Mouse (Mus musculus) kidney, adult 2 months (tissue): ENCODE data around the gene Plcb1. TPM values are rescaled to one million over a fixed set of nuclear protein-coding genes. Genes with fewer than 3 reads are reported as not detected.
A peak's percentile ranks its signal among the peaks of the same experiment; 100 is the strongest.

ENCODE experiments used
- DNase-seq: peaks from one replicate; pipeline ENCODE4 v3.0.0; 2021
- H3K27ac ChIP-seq: fragments of 200-500 bp; 2 replicates; pipeline ENCODE4 v1.5.1; 2012; ENCODE audit warnings: low read depth, low read length, control low read depth, inconsistent platforms; ENCODE audit not compliant: insufficient read depth
- H3K27me3 ChIP-seq: fragments of 200-500 bp; replicated peaks from 2 replicates; pipeline ENCODE4 v1.6.1; 2012; ENCODE audit warnings: mild to moderate bottlenecking, moderate library complexity, low read length, inconsistent platforms; ENCODE audit not compliant: control insufficient read depth, insufficient read depth
- H3K36me3 ChIP-seq: fragments of 200-500 bp; 2 replicates; pipeline ENCODE4 v1.6.1; 2012; ENCODE audit warnings: mild to moderate bottlenecking, moderate library complexity, low read length, inconsistent platforms; ENCODE audit not compliant: control insufficient read depth, insufficient read depth
- H3K4me1 ChIP-seq: fragments of 200-500 bp; 2 replicates; pipeline ENCODE4 v1.6.1; 2011; ENCODE audit warnings: low read length; ENCODE audit not compliant: control insufficient read depth, insufficient read depth
- H3K4me3 ChIP-seq: fragments of 200-500 bp; 2 replicates; pipeline ENCODE4 v1.5.1; 2011; ENCODE audit warnings: mild to moderate bottlenecking, low read depth, low read length, control low read depth; ENCODE audit not compliant: insufficient read depth
- CTCF ChIP-seq: fragments of 200-500 bp; conservative IDR thresholded peaks from 2 replicates; pipeline ENCODE4 v1.5.1; 2011; ENCODE audit warnings: low read depth, mild to moderate bottlenecking, control low read depth, low read length, moderate library complexity, mixed read lengths; ENCODE audit not compliant: insufficient read depth, insufficient read length
- POLR2A ChIP-seq: fragments of 200-500 bp; IDR thresholded peaks from one replicate; pipeline ENCODE4 v1.6.1; 2011; ENCODE audit warnings: low read depth, low read length, control low read depth
- WGBS: fragments of 180-500 bp; shearing (Covaris S2); methylation state at CpG from one replicate; pipeline ENCODE4 v1.1.7; 2018; 5-methylcytosine and 5-hydroxymethylcytosine counted together
- polyA plus RNA-seq: library from polyadenylated mRNA; depleted of rRNA; stranded (reverse); fragments of >200 nt; gene quantifications from 2 replicates; pipeline ENCODE4 v1.2.3, GENCODE M21; 2012

Plcb1 gene
- polyA plus RNA-seq, 1 experiment: 5.0 TPM

DNA sequence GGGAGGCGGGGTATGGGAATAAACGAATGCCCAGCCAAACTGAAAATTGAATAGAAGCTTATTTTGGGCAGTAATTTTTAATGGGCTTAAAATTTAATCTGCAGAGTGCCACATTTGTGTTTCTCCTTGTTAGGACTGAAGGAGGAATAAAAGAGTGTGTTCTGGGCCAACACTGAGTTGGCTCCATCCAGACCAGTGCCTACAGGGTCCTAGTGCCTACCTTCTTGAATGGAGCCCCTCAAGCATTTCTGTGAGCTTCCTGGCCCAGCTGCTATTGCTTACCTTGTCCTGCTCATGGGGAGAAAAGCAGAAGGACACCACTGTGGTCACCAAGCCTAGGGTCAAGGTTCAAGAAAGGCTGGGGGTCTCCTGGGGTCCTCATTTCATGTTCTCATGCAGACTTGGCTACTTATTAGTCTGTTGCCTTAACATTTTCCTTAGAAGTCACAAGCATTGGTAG, 128.3 kb downstream of the Plcb1 start:
- Histone ChIP-seq H3K4me1 (peaks cover 26% of the 10 kb centered on the region), H3K4me3 (no peak overlapping the region), H3K27me3 (no peaks in the 10 kb centered on the region), H3K27ac (peak overlapping the region; percentile 51), H3K36me3 (no peaks in the 10 kb centered on the region)
- 40% methylated on average over 2 of the region's 2 CpGs for WGBS
- no peak for TF ChIP-seq POLR2A
- TF ChIP-seq CTCF: no peak
- peak; percentile 74 for DNase-seq

DNA sequence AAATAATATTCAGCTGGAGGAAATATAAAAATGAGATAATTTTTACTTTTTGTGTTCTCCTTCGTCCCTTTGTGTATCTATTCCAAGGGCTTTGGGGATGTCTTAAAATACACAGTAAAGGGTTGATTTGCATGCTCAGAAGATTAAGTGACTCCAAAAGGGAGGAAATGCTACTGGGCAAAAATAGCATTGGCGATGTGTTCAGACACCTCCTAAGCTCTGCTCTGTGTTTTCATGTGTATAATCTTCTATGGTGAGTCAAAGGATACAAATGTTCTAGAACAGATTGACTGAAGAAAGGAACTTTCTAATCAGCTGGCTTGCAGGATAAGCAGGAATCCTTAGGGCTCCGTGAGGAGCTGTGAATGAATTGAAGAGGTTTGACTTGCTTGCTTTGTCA, 129.2 kb downstream of the Plcb1 start:
- Histone ChIP-seq H3K27me3 (no peaks in the 10 kb centered on the region), H3K4me3 (no peak overlapping the region), H3K27ac (no peak overlapping the region), H3K36me3 (no peaks in the 10 kb centered on the region), H3K4me1 (peaks cover 26% of the 10 kb centered on the region)
- TF ChIP-seq CTCF (no peak), POLR2A (no peak)
- no peak for DNase-seq
- 76% methylated on average over 3 of the region's 3 CpGs for WGBS

DNA sequence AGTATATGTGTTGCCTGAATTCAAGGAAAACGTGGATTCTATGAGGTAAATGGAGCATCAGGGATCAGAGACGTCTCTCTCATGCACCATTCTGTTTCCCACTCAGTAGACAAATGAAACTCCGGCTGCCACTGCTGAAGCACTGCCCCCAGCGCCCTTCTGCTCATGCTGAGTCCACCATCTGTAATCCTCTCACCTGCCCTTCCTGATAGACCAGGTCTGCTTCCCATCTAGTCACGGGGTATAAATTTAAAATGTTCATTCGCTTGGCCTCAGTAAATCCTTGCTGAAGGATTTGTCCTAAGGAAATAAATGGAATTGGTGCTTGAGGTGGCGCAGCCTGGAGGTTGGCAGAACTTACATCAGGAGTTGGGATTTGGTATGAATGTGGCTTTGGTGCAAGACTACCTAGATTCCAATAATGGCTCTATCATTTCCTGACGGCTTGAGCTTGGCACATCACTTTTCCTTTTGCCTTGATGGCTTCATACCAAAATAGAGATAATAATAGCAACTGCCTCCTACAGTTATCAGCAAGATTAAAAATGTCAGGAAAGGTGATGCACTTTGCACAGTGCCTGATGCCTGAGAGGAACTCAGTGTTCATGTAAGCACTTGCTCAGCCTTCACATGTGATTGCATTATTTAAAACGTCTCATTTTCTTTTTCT, 134.9 kb downstream of the Plcb1 start:
- WGBS: 84% methylated on average over 9 of the region's 9 CpGs
- Histone ChIP-seq H3K27me3 (no peaks in the 10 kb centered on the region; the same call in 1 of the 2 replicates), H3K27ac (no peak overlapping the region), H3K36me3 (no peaks in the 10 kb centered on the region), H3K4me3 (no peak overlapping the region), H3K4me1 (peaks cover 9% of the 10 kb centered on the region; the same call in 1 of the 2 replicates)
- no peak for DNase-seq
- TF ChIP-seq POLR2A (no peak), CTCF (no peak)

DNA sequence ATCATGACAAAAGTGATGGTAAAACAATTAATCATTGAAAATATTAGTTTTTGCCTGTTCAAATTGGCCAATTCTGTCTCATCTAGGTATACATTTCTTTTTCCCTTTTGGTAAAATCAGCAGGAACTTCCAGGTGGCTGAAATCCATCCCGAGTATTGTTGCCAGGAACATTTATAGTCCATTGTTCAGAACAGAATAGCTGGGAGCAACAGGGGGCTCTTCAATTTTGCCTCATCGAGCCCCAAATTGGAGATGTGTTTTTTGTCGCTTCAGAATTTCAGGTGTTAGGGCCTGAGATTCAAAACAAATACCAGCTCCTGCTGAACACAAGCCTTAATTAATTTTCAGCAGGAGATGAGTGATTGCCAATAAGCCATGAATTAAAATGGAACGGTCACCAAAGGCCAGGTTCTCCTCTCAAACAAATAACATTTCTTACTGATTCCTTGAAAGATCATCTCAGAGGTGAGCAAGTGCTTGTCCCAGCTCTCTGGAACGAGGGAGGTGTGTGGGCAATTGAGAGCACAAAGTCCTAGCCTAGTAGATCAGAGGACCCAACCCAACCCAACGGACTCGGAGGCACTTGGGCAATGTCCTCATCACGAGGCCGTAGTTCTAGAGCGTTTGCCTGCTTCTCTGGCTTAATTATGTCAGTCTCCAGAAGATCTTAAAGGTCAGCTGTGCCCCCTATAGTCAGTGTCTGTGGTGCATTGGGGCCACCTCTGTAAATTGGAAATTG, 136.9 kb downstream of the Plcb1 start:
- no peak overlapping the region for H3K4me3 ChIP-seq
- DNase-seq: peak; percentile 80
- H3K4me1 ChIP-seq: peaks cover 19% of the 10 kb centered on the region
- H3K27ac ChIP-seq: 0 out of 2 replicates have a peak overlapping the region, but pooled peaks have one; percentile 18
- no peaks in the 10 kb centered on the region for H3K36me3 ChIP-seq
- WGBS: 71% methylated on average over 10 of the region's 10 CpGs
- TF ChIP-seq POLR2A: no peak
- TF ChIP-seq CTCF: no peak
- H3K27me3 ChIP-seq: no peaks in the 10 kb centered on the region; the same call in 1 of the 2 replicates

DNA sequence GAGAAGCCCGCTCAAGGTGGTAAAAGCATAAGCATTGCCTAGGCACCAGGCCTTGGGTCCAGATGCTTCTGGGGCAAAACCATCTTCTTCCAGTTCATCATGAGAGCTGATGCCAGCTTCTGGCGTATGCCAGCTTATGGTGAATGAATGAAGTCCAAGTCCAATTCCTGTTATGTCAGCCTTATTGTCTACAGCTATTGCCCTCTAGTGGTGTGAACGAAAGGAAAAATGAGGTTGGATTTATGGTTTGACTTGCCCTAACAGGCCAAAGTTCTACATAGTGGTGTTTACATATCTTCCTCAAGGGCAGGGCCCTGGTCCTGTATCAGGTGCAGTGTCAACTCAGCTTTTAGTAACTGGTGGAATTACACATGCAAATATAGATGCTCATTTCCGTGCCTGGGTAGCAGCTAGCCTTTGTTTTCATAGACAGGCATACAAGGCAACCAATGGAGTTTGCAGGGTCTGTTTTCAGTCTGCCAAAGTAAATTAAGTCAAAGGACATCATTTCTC, 138.3 kb downstream of the Plcb1 start:
- Histone ChIP-seq H3K27me3 (no peaks in the 10 kb centered on the region; the same call in 1 of the 2 replicates), H3K36me3 (no peaks in the 10 kb centered on the region), H3K4me3 (no peak overlapping the region), H3K4me1 (peaks cover 19% of the 10 kb centered on the region), H3K27ac (no peak overlapping the region; the same call in none of the 2 replicates)
- no peak for TF ChIP-seq POLR2A
- TF ChIP-seq CTCF: no peak
- WGBS: 92% methylated on average over 4 of the region's 4 CpGs
- no peak for DNase-seq

DNA sequence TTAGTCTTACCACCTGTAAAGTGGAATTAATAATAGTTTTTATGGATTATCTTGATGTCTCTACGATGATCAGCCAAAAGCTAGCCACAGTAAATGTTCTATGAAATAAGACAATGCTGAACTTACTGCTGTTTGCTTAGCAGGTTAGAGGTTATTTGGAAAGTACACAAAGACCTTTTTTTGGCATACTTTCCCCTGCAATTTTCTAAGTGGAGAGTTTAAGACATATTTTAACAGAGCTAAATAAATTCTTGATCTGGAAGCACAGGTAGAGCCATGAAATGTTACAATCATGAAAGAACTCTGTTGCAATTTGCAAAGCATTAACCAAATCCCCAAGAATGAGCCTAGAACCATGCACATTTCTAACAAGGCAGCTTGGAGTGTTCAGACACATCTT, 140.4 kb downstream of the Plcb1 start:
- DNase-seq: peak; percentile 40
- peak overlapping the region; percentile 95 for H3K27ac ChIP-seq

DNA sequence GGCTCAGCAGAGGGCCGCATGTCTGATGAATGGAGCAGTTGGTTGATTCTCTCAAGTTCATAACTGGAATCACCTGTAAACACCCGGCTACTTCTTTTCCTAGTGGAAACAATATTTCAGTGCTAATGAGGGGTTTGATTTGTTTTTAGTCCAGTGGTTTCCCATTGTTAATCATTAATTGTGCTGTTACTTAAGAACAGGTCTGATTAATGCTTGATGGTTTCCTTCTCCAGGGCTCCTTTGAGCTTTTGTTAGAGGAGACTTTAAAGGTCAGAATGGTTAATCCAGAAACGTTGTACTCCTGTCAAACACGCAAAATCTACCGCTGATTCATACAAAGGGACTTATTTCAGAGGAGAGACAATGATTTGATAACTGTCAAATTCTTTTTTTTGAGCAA, 141.2 kb downstream of the Plcb1 start:
- Histone ChIP-seq H3K4me1 (peaks cover 24% of the 10 kb centered on the region), H3K27ac (peak overlapping the region; percentile 95), H3K36me3 (no peaks in the 10 kb centered on the region), H3K27me3 (no peaks in the 10 kb centered on the region; the same call in 1 of the 2 replicates), H3K4me3 (no peak overlapping the region)
- 20% methylated on average over 5 of the region's 5 CpGs for WGBS
- peak; percentile 86 for DNase-seq
- no peak for TF ChIP-seq POLR2A
- no peak for TF ChIP-seq CTCF

More for the DNA sequence above, 140.4 kb downstream of the Plcb1 start:
- no peaks in the 10 kb centered on the region for H3K36me3 ChIP-seq
- H3K27me3 ChIP-seq: no peaks in the 10 kb centered on the region; the same call in 1 of the 2 replicates
- 38% methylated on average over 1 of the region's 1 CpGs for WGBS
- peaks cover 26% of the 10 kb centered on the region for H3K4me1 ChIP-seq
- TF ChIP-seq CTCF (no peak), POLR2A (no peak)
- H3K4me3 ChIP-seq: no peak overlapping the region
